Mouse (Mus musculus): ENCODE measurements at regions not wholly inside any gene's neighbourhood (a gene's known extent, or its start where the extent isn't known, plus 50 kb on each side); places are given as distances from the start of the nearest gene placed in this dataset.

- no peak for TF ChIP-seq CTCF (conservative IDR thresholded peaks at IDR 0.05; ENCODE audit: low read length)
- TF ChIP-seq NANOG (IDR thresholded peaks at IDR 0.05; ENCODE audit: borderline replicate concordance, low read length): no peak
- no peak for TF ChIP-seq POU5F1 (IDR thresholded peaks at IDR 0.05; ENCODE audit: borderline replicate concordance, low read length)
These were observed 69.9 kb upstream of the Tmco5 start for GRCm38 (mm10) chr2:116808554-116808953.
